Comparison of ENCODE assay signal across 13 mouse cellular contexts in genomic region chr13:63249741-63250431, GRCm38 (mm10).
A peak's percentile ranks its signal among the peaks of the same experiment; 100 is the strongest.
DNase-seq lines count a peak whose midpoint lies in the region; ATAC-seq lines count a peak whose summit lies in the region.
"Had no signal": no experiment of that assay in that cellular context is flagged by ENCODE, and none has a peak within 500 bp of the region (broad histone marks: within the 10 kb centered on the region; RNA-seq: fewer than 3 reads in every experiment).

No protein-coding gene starts in this region.

- ATAC-seq in hindbrain, embryonic 11.5 days (ENCODE audit: low FRiP score), result no peak
- no peak for ATAC-seq in embryonic facial prominence, embryonic 13.5 days (ENCODE audit: insufficient number of reproducible peaks, insufficient read depth, low FRiP score, low TSS enrichment, low read depth)
- ATAC-seq: midbrain, embryonic 16.5 days had no signal

- H3K9me3 ChIP-seq in hindbrain, embryonic 10.5 days, result no peaks in the 10 kb centered on the region
- no peaks in the 10 kb centered on the region for H3K9me3 ChIP-seq in hindbrain, embryonic 11.5 days (ENCODE audit: control insufficient read depth, low read length)
- H3K9me3 ChIP-seq in embryonic facial prominence, embryonic 13.5 days, result no peaks in the 10 kb centered on the region

- 86% methylated on average over 8 of the region's 8 CpGs for WGBS in hindbrain, embryonic 10.5 days
- 86% methylated on average over 8 of the region's 8 CpGs for WGBS in hindbrain, embryonic 11.5 days
- WGBS in embryonic facial prominence, embryonic 13.5 days, result 68% methylated on average over 8 of the region's 8 CpGs
- WGBS in macrophage (ENCODE audit: missing documents), result 37% methylated on average over 6 of the region's 8 CpGs

- H3K27me3 ChIP-seq in hindbrain, embryonic 10.5 days (ENCODE audit: insufficient read depth, poor library complexity, severe bottlenecking), result no peaks in the 10 kb centered on the region
- H3K27me3 ChIP-seq in hindbrain, embryonic 11.5 days (ENCODE audit: control insufficient read depth, insufficient read depth, low read length), result no peaks in the 10 kb centered on the region
- no peaks in the 10 kb centered on the region for H3K27me3 ChIP-seq in embryonic facial prominence, embryonic 13.5 days

- no peak overlapping the region for H3K4me2 ChIP-seq in hindbrain, embryonic 11.5 days (replicated peaks; ENCODE audit: low read depth, low read length)
- H3K4me2 ChIP-seq in embryonic facial prominence, embryonic 13.5 days, result peak overlapping the region; percentile 82

- no peak overlapping the region for H3K4me3 ChIP-seq in hindbrain, embryonic 10.5 days
- H3K4me3 ChIP-seq in hindbrain, embryonic 11.5 days (ENCODE audit: low read depth, low read length), result no peak overlapping the region
- H3K4me3 ChIP-seq in embryonic facial prominence, embryonic 13.5 days, result peak overlapping the region; percentile 19
- no peak overlapping the region for H3K4me3 ChIP-seq in macrophage (ENCODE audit: inconsistent target)
- H3K4me3 ChIP-seq: erythroblast, embryonic 14.5 days had no signal

- H3K4me1 ChIP-seq in hindbrain, embryonic 10.5 days (replicated peaks), result peaks cover 5% of the 10 kb centered on the region
- H3K4me1 ChIP-seq in hindbrain, embryonic 11.5 days (replicated peaks; ENCODE audit: control insufficient read depth, insufficient read depth, low read length), result no peaks in the 10 kb centered on the region
- H3K4me1 ChIP-seq in embryonic facial prominence, embryonic 13.5 days, result peaks cover 91% of the 10 kb centered on the region

- no peak overlapping the region for H3K9ac ChIP-seq in hindbrain, embryonic 11.5 days (ENCODE audit: low read depth, low read length)
- H3K9ac ChIP-seq in embryonic facial prominence, embryonic 13.5 days, result peak overlapping the region; percentile 61

- no peak for DNase-seq in hindbrain, embryonic 10.5 days (ENCODE audit: low spot score)
- DNase-seq in hindbrain, embryonic 11.5 days (ENCODE audit: low spot score), result no peak
- DNase-seq in 416B (ENCODE audit: low read depth), result peak; percentile 29
- DNase-seq in embryo, embryonic 9.5 days (ENCODE audit: extremely low spot score), result no peak
- DNase-seq in retina, embryonic 14.5 days (ENCODE audit: low spot score), result no peak
- DNase-seq in gastrocnemius, postnatal 10 days, result no peak
- DNase-seq: adrenal gland, postnatal 14 days; layer of hippocampus, postnatal 36 days; right cerebral cortex, postnatal 14 days had no signal

- no peaks in the 10 kb centered on the region for H3K36me3 ChIP-seq in hindbrain, embryonic 10.5 days
- H3K36me3 ChIP-seq in hindbrain, embryonic 11.5 days (ENCODE audit: control insufficient read depth, insufficient read depth, low read length), result no peaks in the 10 kb centered on the region
- H3K36me3 ChIP-seq in embryonic facial prominence, embryonic 13.5 days, result peaks cover 33% of the 10 kb centered on the region
- H3K36me3 ChIP-seq in macrophage (ENCODE audit: inconsistent target), result no peaks in the 10 kb centered on the region

- 0 out of 2 replicates have a peak overlapping the region, but pooled peaks have one; percentile 8 for H3K27ac ChIP-seq in hindbrain, embryonic 10.5 days
- H3K27ac ChIP-seq in hindbrain, embryonic 11.5 days (ENCODE audit: low read depth, low read length), result no peak overlapping the region
- H3K27ac ChIP-seq in embryonic facial prominence, embryonic 13.5 days, result peak overlapping the region; percentile 83
- peak overlapping the region; percentile 100 for H3K27ac ChIP-seq in macrophage

- peaks cover 100% of the 10 kb centered on the region for H3K79me2 ChIP-seq in macrophage (ENCODE audit: inconsistent target)
